Mouse (Mus musculus) right cerebral cortex, postnatal 14 days (tissue): ENCODE results near the gene Gm13287.
"Not testable (repeated sequence)": the region's sequence is repeated elsewhere in the genome, so short reads cannot be mapped to it uniquely, and the experiment has no call there.

ENCODE experiments used
- DNase-seq: peaks from one replicate; pipeline ENCODE4 v3.0.0; 2022

Gm13287 gene

DNA sequence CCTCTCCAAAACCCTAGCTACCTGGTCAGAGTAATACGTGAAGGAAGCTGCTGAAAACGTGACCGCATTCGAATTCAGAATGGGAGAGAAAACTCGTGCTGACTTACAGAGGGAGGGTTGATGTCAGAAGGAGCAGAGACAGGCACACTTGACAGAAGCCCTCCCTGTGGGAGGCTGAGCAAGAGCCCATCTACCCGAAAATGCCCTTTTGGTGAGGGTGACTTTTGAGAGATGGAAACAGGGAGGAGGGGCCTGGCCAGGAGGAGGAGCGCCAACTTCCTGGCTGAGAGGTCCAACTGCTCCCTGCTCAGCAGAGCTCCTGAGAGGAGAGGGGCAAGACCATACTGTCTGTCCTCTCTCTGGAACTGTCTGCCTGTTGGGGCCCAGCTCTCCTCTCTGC, 3.7 kb upstream of the Gm13287 start, which contains the start of gene Gm13285:
Gene Gm13285 (plus strand): TSS at position 301 of the 400 bp plus-strand sequence.
- DNase-seq = not testable (repeated sequence)

DNA sequence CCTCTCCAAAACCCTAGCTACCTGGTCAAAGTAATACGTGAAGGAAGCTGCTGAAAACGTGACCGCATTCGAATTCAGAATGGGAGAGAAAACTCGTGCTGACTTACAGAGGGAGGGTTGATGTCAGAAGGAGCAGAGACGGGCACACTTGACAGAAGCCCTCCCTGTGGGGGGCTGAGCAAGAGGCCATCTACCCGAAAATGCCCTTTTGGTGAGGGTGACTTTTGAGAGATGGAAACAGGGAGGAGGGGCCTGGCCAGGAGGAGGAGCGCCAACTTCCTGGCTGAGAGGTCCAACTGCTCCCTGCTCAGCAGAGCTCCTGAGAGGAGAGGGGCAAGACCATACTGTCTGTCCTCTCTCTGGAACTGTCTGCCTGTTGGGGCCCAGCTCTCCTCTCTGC, 2.2 kb downstream of the Gm13287 start, which contains the start of gene Gm13288:
Gene Gm13288 (plus strand): TSS at position 301 of the 400 bp plus-strand sequence.
- not testable (repeated sequence) for DNase-seq

DNA sequence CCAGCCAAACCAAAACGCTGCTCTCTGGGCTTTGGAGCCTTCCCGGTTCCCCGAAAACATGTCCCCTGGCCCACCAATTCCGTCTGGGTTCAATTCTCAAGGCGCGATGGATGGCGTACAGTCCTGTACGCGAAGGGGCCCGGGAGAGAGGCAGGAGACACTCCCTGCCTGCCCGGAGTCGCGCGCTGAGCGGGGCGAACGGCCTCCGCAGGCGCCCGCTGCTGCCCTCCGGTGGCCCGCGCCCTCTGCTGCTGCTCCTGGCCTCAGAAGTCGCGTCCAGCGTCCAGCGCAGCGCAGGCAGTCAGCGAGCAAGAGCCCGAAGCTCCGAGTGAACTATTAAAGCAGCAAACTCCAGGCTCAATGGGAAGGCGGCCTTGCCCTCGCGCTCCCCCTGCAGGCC, 2.7 kb downstream of the Gm13287 start:
- not testable (repeated sequence) for DNase-seq

DNA sequence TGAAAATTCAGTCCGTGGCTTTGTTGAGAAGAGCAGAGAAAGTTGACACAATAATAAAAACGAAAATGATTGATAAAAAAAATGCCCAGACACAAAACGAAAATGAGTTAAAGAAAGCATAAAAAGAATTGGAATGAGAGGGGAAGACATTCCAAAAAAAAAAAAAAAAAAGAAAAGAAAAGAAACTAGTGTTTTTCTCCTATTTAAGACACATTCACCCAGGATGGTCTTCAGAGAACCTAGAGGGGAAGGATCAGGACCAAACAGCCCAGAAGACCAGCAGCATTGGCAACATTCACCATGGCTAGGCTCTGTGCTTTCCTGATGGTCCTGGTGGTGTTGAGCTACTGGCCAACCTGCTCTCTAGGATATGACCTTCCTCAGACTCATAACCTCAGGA, 12.9 kb downstream of the Gm13287 start, which contains the start of gene Ifna7:
Gene Ifna7 (plus strand): TSS at position 301 of the 400 bp plus-strand sequence.
- DNase-seq = no peak

- no peak for DNase-seq
Observed at GRCm38 (mm10) chr4:88819659-88820058, 16.6 kb downstream of the Gm13287 start, which contains the start of gene Ifna11. TSS of gene Ifna11 (plus strand) at chr4:88819959.

DNA sequence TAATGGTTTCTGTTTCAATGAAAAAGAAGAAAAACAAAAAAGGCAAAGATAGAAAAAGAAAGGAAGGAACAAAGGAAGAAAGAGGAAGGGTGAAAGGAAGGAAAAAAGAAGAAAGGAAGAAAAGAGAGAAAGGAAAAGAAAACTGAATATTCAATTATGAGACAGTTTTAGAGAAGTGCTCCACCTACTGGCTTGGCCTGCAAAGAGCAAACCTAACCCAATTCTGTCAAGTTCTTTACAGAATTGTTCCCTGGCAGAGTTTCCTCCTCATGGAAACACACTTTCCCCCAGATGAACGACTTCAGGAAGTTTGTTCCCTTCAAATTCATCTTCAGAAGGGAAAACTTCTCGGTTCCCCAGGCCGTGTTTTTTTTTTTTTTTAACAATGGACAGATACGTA, 19.9 kb downstream of the Gm13287 start:
- no peak for DNase-seq

- DNase-seq = not testable (repeated sequence)
Observed at GRCm38 (mm10) chr4:88827116-88827515, 24.1 kb downstream of the Gm13287 start, which contains the start of gene Ifna6. TSS of gene Ifna6 (plus strand) at chr4:88827416.

DNA sequence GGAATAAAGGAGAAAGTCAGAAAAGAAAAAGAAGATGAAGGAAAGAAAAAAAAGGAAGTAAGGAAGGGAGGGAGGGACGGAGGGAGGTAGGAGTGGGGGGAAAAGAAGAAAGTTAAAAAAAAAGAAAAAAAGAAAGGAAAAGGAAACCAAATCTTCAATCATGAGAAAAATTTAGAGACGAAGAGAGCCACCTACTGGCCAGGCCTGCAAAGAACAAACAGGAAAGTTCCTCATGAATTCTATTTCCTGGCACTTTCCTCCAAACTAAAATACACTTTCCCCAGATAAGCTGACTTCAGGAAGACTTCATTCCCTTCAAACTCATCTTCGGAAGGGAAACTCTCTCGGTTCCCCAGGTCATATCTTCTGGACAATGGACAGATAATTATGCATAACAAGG, 27.5 kb downstream of the Gm13287 start:
- peak; percentile 28 for DNase-seq

DNA sequence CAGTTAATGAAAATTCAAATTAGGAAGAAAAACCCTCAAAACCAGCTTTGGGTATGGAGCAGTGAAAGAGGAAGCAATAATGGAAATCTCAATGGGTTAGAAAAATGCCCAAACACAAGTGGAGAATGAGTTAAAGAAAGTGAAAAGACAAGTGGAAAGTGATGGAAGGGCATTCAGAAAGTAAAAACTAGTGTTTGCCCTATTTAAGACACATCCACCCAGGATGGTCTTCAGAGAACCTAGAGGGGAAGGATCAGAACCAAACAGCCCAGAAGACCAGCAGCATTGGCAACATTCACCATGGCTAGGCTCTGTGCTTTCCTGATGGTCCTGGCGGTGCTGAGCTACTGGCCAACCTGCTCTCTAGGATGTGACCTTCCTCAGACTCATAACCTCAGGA, 32.2 kb downstream of the Gm13287 start, which contains the start of gene Ifna5:
Gene Ifna5 (plus strand): TSS at position 301 of the 400 bp plus-strand sequence.
- not testable (repeated sequence) for DNase-seq

- no peak for DNase-seq
Observed at GRCm38 (mm10) chr4:88838828-88839227, 35.8 kb downstream of the Gm13287 start.

- no peak for DNase-seq
Observed at GRCm38 (mm10) chr4:88840058-88840457, 37.0 kb downstream of the Gm13287 start.

GRCm38 (mm10) chr4:88841438-88841911, 38.4 kb downstream of the Gm13287 start, which contains the start of gene Ifna4:
TSS of gene Ifna4 (plus strand) at chr4:88841861.
- no peak for DNase-seq

- no peak for DNase-seq
Observed at GRCm38 (mm10) chr4:88845334-88845733, 42.3 kb downstream of the Gm13287 start.

DNA sequence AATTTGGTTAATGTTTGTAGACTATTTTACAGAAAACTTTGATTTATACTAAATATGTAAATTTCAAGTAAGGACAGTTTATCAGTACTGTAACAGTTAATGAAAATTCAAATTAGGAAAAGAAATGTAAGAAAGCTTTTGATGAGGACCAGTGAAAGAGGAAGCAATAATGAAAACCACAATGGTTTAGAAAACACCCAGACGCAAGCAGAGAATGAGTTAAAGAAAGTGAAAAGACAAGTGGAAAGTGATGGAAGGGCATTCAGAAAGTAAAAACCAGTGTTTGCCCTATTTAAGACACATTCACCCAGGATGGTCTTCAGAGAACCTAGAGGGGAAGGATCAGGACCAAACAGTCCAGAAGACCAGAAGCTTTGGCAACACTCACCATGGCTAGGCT, 46.6 kb downstream of the Gm13287 start, which contains the start of gene Ifna1:
Gene Ifna1 (plus strand): TSS at position 390 of the 400 bp plus-strand sequence.
- DNase-seq = no peak

DNA sequence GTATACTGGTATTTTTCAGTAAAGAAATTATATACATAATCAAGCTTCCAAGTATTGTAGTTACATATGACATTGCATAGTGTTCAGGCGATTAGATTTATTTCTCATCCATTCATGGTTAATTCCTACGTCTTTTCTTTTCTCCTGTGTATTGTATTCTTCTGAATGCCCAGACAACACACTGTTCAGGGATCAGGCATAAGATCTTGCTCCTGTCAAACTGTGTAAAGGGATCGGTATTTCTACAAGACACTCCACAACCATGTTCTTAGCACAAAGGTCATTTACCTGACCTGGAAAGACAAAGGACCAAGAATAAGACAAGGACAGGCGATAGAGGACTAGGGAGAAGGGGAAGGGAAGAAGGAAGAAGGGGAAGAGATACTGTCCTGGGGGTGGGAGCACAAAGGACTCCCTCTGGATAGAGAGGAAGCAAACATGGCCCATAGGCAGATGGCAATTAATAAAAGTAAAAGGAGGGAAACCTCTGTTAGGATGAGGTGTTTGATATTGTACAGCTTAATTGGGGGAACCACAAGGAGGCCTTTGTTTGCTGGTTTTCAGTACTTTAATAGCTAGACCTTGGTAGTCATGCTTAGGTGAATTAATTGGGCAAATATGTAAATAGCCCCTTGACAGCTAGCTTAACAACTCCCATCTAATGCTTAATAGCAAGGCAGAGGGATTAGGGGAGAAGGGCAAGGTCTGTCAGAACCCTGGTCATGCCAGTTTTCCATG, 48.1 kb downstream of the Gm13287 start:
- DNase-seq = no peak
